8 mouse cellular contexts compared by ENCODE assay signal in genomic region chr6:114876033-114876432, GRCm38 (mm10).
DNase-seq lines count a peak whose midpoint lies in the region; ATAC-seq and TF ChIP-seq lines count a peak whose summit lies in the region.

No protein-coding gene starts in this region.

- 29% methylated on average over 4 of the region's 4 CpGs for WGBS in liver, adult 2 months
- WGBS in forebrain, embryonic 12.5 days, result 25% methylated on average over 4 of the region's 4 CpGs
- 26% methylated on average over 4 of the region's 4 CpGs for WGBS in limb, embryonic 12.5 days
- WGBS in neural tube, embryonic 15.5 days, result 27% methylated on average over 4 of the region's 4 CpGs

- no peak for TF ChIP-seq CTCF in liver, adult 2 months (IDR thresholded peaks at IDR 0.05; ENCODE audit: low read depth, low read length)

- H3K4me2 ChIP-seq in forebrain, embryonic 12.5 days, result no peak overlapping the region
- H3K4me2 ChIP-seq in limb, embryonic 12.5 days, result peak overlapping the region; percentile 87; the same call in 1 of the 2 replicates
- H3K4me2 ChIP-seq in neural tube, embryonic 15.5 days, result no peak overlapping the region

- no peaks in the 10 kb centered on the region for H3K9me3 ChIP-seq in forebrain, embryonic 12.5 days
- no peaks in the 10 kb centered on the region for H3K9me3 ChIP-seq in limb, embryonic 12.5 days
- H3K9me3 ChIP-seq in neural tube, embryonic 15.5 days (replicated peaks), result no peaks in the 10 kb centered on the region

- H3K9ac ChIP-seq in liver, adult 2 months (ENCODE audit: low read depth, low read length), result peak overlapping the region; percentile 20
- peak overlapping the region; percentile 67; the same call in 1 of the 2 replicates for H3K9ac ChIP-seq in forebrain, embryonic 12.5 days
- H3K9ac ChIP-seq in limb, embryonic 12.5 days (replicated peaks), result peak overlapping the region; percentile 60; the same call in 1 of the 2 replicates
- peak overlapping the region; percentile 23; the same call in 1 of the 2 replicates for H3K9ac ChIP-seq in neural tube, embryonic 15.5 days (replicated peaks)

- no peak for DNase-seq in liver, adult 2 months (ENCODE audit: extremely low read depth, low read depth, low spot score)
- DNase-seq in liver, result no peak
- DNase-seq in right cerebral cortex, adult 2 months (ENCODE audit: low spot score in 2 of 2), result no peak
- DNase-seq in ovary, postnatal 10 days (ENCODE audit: low spot score), result no peak
- DNase-seq in left cerebral cortex, postnatal 25 days (ENCODE audit: low spot score in 2 of 2), result no peak

- H3K4me1 ChIP-seq in liver, adult 2 months (ENCODE audit: control insufficient read depth, insufficient read depth, low read length), result peaks cover 57% of the 10 kb centered on the region
- H3K4me1 ChIP-seq in forebrain, embryonic 12.5 days, result peaks cover 91% of the 10 kb centered on the region
- peaks cover 96% of the 10 kb centered on the region for H3K4me1 ChIP-seq in limb, embryonic 12.5 days (replicated peaks)
- peaks cover 87% of the 10 kb centered on the region for H3K4me1 ChIP-seq in neural tube, embryonic 15.5 days

- ATAC-seq in forebrain, embryonic 12.5 days (ENCODE audit: low FRiP score), result no peak
- ATAC-seq in limb, embryonic 12.5 days (ENCODE audit: insufficient number of reproducible peaks, insufficient read depth, low FRiP score, low TSS enrichment, low read depth), result no peak
- no peak for ATAC-seq in neural tube, embryonic 15.5 days (ENCODE audit: low FRiP score)

- no peak for TF ChIP-seq POLR2A in liver, adult 2 months (IDR thresholded peaks at IDR 0.05; ENCODE audit: extremely low read depth, insufficient read depth, low read length)

- no peaks in the 10 kb centered on the region for H3K36me3 ChIP-seq in liver, adult 2 months (ENCODE audit: control insufficient read depth, insufficient read depth, low read length)
- H3K36me3 ChIP-seq in forebrain, embryonic 12.5 days (replicated peaks), result peaks cover 6% of the 10 kb centered on the region; the same call in 1 of the 2 replicates
- H3K36me3 ChIP-seq in limb, embryonic 12.5 days, result peaks cover 19% of the 10 kb centered on the region
- H3K36me3 ChIP-seq in neural tube, embryonic 15.5 days, result no peaks in the 10 kb centered on the region

- intact Hi-C loops in left cerebral cortex, postnatal 25 days (cut with DNase I), result no loop called here

- H3K79me2 ChIP-seq in liver, adult 2 months (ENCODE audit: control insufficient read depth, insufficient read depth, low read length), result peaks cover 53% of the 10 kb centered on the region

- H3K27me3 ChIP-seq in liver, adult 2 months (ENCODE audit: control insufficient read depth, insufficient read depth, low read length), result no peaks in the 10 kb centered on the region
- no peaks in the 10 kb centered on the region for H3K27me3 ChIP-seq in forebrain, embryonic 12.5 days
- no peaks in the 10 kb centered on the region for H3K27me3 ChIP-seq in limb, embryonic 12.5 days
- no peaks in the 10 kb centered on the region for H3K27me3 ChIP-seq in neural tube, embryonic 15.5 days (replicated peaks)

- H3K27ac ChIP-seq in liver, adult 2 months (replicated peaks; ENCODE audit: insufficient read depth, low read depth, low read length), result peak overlapping the region; percentile 90
- H3K27ac ChIP-seq in forebrain, embryonic 12.5 days, result peak overlapping the region; percentile 98
- H3K27ac ChIP-seq in limb, embryonic 12.5 days, result peak overlapping the region; percentile 99
- H3K27ac ChIP-seq in neural tube, embryonic 15.5 days (replicated peaks), result peak overlapping the region; percentile 94

- H3K4me3 ChIP-seq in liver, adult 2 months (ENCODE audit: insufficient read depth, low read depth, low read length), result no peak overlapping the region
- no peak overlapping the region for H3K4me3 ChIP-seq in forebrain, embryonic 12.5 days (replicated peaks)
- no peak overlapping the region for H3K4me3 ChIP-seq in limb, embryonic 12.5 days (replicated peaks)
- H3K4me3 ChIP-seq in neural tube, embryonic 15.5 days (replicated peaks), result no peak overlapping the region
